Mouse (Mus musculus) heart, embryonic 11.5 days (tissue): Measurements from ENCODE around the gene Enam. TPM values are rescaled to one million over a fixed set of nuclear protein-coding genes. Genes with fewer than 3 reads are reported as not detected.

ENCODE experiments used
- ATAC-seq: fragments of 200-750 bp; cut with Nextera tagmentation; replicated peaks from 2 replicates; pipeline ENCODE4 v1.8.0; 2017; ENCODE audit warnings: moderate library complexity; ENCODE audit not compliant: insufficient number of reproducible peaks, low FRiP score, low TSS enrichment
- H3K27ac ChIP-seq: fragments of 300-500 bp; sonication (generic); 2 replicates; pipeline ENCODE4 v1.5.1; 2014; ENCODE audit warnings: mild to moderate bottlenecking, low read depth, low read length
- H3K27me3 ChIP-seq: fragments of 300-500 bp; sonication (generic); 2 replicates; pipeline ENCODE4 v1.6.1; 2014; ENCODE audit warnings: mild to moderate bottlenecking, low read length, mixed read lengths; ENCODE audit not compliant: control insufficient read depth, insufficient read depth
- H3K36me3 ChIP-seq: fragments of 300-500 bp; sonication (generic); 2 replicates; pipeline ENCODE4 v1.6.1; 2014; ENCODE audit warnings: mild to moderate bottlenecking, low read length, moderate library complexity, mixed read lengths; ENCODE audit not compliant: control insufficient read depth, insufficient read depth
- H3K4me1 ChIP-seq: fragments of 300-500 bp; sonication (generic); 2 replicates; pipeline ENCODE4 v1.6.1; 2014; ENCODE audit warnings: low read length; ENCODE audit not compliant: control insufficient read depth, insufficient read depth
- H3K4me2 ChIP-seq: fragments of 300-500 bp; sonication (generic); 2 replicates; pipeline ENCODE4 v1.6.1; 2014; ENCODE audit warnings: mild to moderate bottlenecking, moderate library complexity
- H3K4me3 ChIP-seq: fragments of 300-500 bp; sonication (generic); 2 replicates; pipeline ENCODE4 v1.5.1; 2014; ENCODE audit warnings: low read depth, low read length
- H3K9ac ChIP-seq: fragments of 300-500 bp; sonication (generic); 2 replicates; pipeline ENCODE4 v1.6.1; 2014; ENCODE audit warnings: mild to moderate bottlenecking, low read depth, low read length, moderate library complexity
- H3K9me3 ChIP-seq: fragments of 300-500 bp; sonication (generic); replicated peaks from 2 replicates; pipeline ENCODE4 v1.6.1; 2016; ENCODE audit warnings: low read length; ENCODE audit not compliant: control insufficient read depth
- WGBS: fragments of 180-500 bp; shearing (Covaris S2); extraction: QIAGEN DNeasy Blood & Tissue Kit; methylation state at CpG from one replicate; pipeline ENCODE4 v1.1.7; 2014; ENCODE audit not compliant: insufficient replicate concordance; 5-methylcytosine and 5-hydroxymethylcytosine counted together
- polyA plus RNA-seq: library from polyadenylated mRNA; unstranded; fragments of >200 nt; fragmentation: Nextera tagmentation; extraction: Ambion mirVana; gene quantifications from 2 replicates; pipeline ENCODE4 v1.2.1, GENCODE M21; 2014

Gene Enam
- not detected in 2 replicates for polyA plus RNA-seq

- no peaks in the 10 kb centered on the region for H3K9me3 ChIP-seq
Measured at GRCm38 (mm10) chr5:88487675-88488074, at the start of gene Enam. Gene Enam (plus strand): TSS chr5:88487975.

GRCm38 (mm10) chr5:88455691-88456090 lies 32.1 kb upstream of the Enam start, which contains the start of gene Ambn:
Gene Ambn (plus strand): TSS chr5:88455991.
- no peak for ATAC-seq
- WGBS: 77% methylated on average over 3 of the region's 3 CpGs
- H3K4me2 ChIP-seq: no peak within 1 kb of the TSS
- H3K9ac ChIP-seq: no peak within 1 kb of the TSS
- no peaks in the 10 kb centered on the region for H3K4me1 ChIP-seq
- H3K27me3 ChIP-seq: no peaks in the 10 kb centered on the region
- H3K27ac ChIP-seq: no peak within 1 kb of the TSS
- H3K36me3 ChIP-seq: no peaks in the 10 kb centered on the region
- H3K9me3 ChIP-seq: no peaks in the 10 kb centered on the region
- no peak within 1 kb of the TSS for H3K4me3 ChIP-seq

More at GRCm38 (mm10) chr5:88487675-88488074, at the start of gene Enam:
- no peaks in the 10 kb centered on the region for H3K36me3 ChIP-seq
- no peak within 1 kb of the TSS for H3K4me2 ChIP-seq
- ATAC-seq: no peak
- H3K27ac ChIP-seq: no peak within 1 kb of the TSS
- no peaks in the 10 kb centered on the region for H3K27me3 ChIP-seq
- no peak within 1 kb of the TSS for H3K4me3 ChIP-seq
- H3K9ac ChIP-seq: no peak within 1 kb of the TSS
- no peaks in the 10 kb centered on the region for H3K4me1 ChIP-seq

GRCm38 (mm10) chr5:88467471-88467870 lies 20.3 kb upstream of the Enam start:
- H3K4me1 ChIP-seq: no peaks in the 10 kb centered on the region
- H3K9ac ChIP-seq: no peak overlapping the region
- H3K4me3 ChIP-seq: no peak overlapping the region
- ATAC-seq: no peak
- H3K9me3 ChIP-seq: no peaks in the 10 kb centered on the region
- no peak overlapping the region for H3K27ac ChIP-seq
- H3K36me3 ChIP-seq: no peaks in the 10 kb centered on the region
- 84% methylated on average over 2 of the region's 2 CpGs for WGBS
- no peak overlapping the region for H3K4me2 ChIP-seq
- H3K27me3 ChIP-seq: no peaks in the 10 kb centered on the region

- H3K27me3 ChIP-seq: no peaks in the 10 kb centered on the region
- WGBS: 78% methylated on average over 4 of the region's 4 CpGs
Measured at GRCm38 (mm10) chr5:88468807-88469704, 18.7 kb upstream of the Enam start.

GRCm38 (mm10) chr5:88489004-88489403 lies 1.2 kb downstream of the Enam start:
- H3K9ac ChIP-seq: no peak overlapping the region
- no peak for ATAC-seq
- H3K27ac ChIP-seq: no peak overlapping the region
- H3K36me3 ChIP-seq: no peaks in the 10 kb centered on the region
- no peaks in the 10 kb centered on the region for H3K27me3 ChIP-seq
- no peaks in the 10 kb centered on the region for H3K9me3 ChIP-seq
- H3K4me1 ChIP-seq: no peaks in the 10 kb centered on the region
- WGBS: 61% methylated on average over 2 of the region's 2 CpGs
- H3K4me2 ChIP-seq: no peak overlapping the region
- H3K4me3 ChIP-seq: no peak overlapping the region

More at GRCm38 (mm10) chr5:88468807-88469704, 18.7 kb upstream of the Enam start:
- Histone ChIP-seq H3K36me3 (no peaks in the 10 kb centered on the region), H3K27ac (no peak overlapping the region), H3K4me2 (no peak overlapping the region), H3K9ac (no peak overlapping the region), H3K4me3 (no peak overlapping the region), H3K4me1 (no peaks in the 10 kb centered on the region), H3K9me3 (no peaks in the 10 kb centered on the region)
- ATAC-seq: no peak

- no peaks in the 10 kb centered on the region for H3K27me3 ChIP-seq
- ATAC-seq: no peak
- no peak overlapping the region for H3K9ac ChIP-seq
- no peaks in the 10 kb centered on the region for H3K4me1 ChIP-seq
- no peak overlapping the region for H3K4me2 ChIP-seq
- H3K9me3 ChIP-seq: no peaks in the 10 kb centered on the region
- H3K4me3 ChIP-seq: no peak overlapping the region
- no peak overlapping the region for H3K27ac ChIP-seq
- H3K36me3 ChIP-seq: no peaks in the 10 kb centered on the region
- WGBS: 80% methylated on average over 5 of the region's 5 CpGs
Measured at GRCm38 (mm10) chr5:88491111-88491510, 3.3 kb downstream of the Enam start.

- no peak for ATAC-seq
- Histone ChIP-seq H3K4me1 (no peaks in the 10 kb centered on the region), H3K27ac (no peak overlapping the region), H3K4me2 (no peak overlapping the region), H3K9ac (no peak overlapping the region), H3K4me3 (no peak overlapping the region), H3K36me3 (no peaks in the 10 kb centered on the region), H3K27me3 (no peaks in the 10 kb centered on the region), H3K9me3 (no peaks in the 10 kb centered on the region)
- WGBS: 86% methylated on average over 3 of the region's 3 CpGs
Measured at GRCm38 (mm10) chr5:88499781-88500180, 12.0 kb downstream of the Enam start.

- no peaks in the 10 kb centered on the region for H3K4me1 ChIP-seq
- no peak overlapping the region for H3K27ac ChIP-seq
- no peaks in the 10 kb centered on the region for H3K27me3 ChIP-seq
- no peaks in the 10 kb centered on the region for H3K36me3 ChIP-seq
- no peak for ATAC-seq
- H3K9me3 ChIP-seq: no peaks in the 10 kb centered on the region
- no peak overlapping the region for H3K9ac ChIP-seq
- WGBS: 64% methylated on average over 1 of the region's 1 CpGs
- no peak overlapping the region for H3K4me2 ChIP-seq
- H3K4me3 ChIP-seq: no peak overlapping the region
Measured at GRCm38 (mm10) chr5:88508555-88508954, 20.8 kb downstream of the Enam start.

- Histone ChIP-seq H3K4me2 (no peak overlapping the region), H3K27me3 (no peaks in the 10 kb centered on the region), H3K9ac (no peak overlapping the region), H3K27ac (no peak overlapping the region), H3K4me1 (no peaks in the 10 kb centered on the region), H3K4me3 (no peak overlapping the region), H3K36me3 (no peaks in the 10 kb centered on the region), H3K9me3 (no peaks in the 10 kb centered on the region)
- 77% methylated on average over 1 of the region's 1 CpGs for WGBS
- no peak for ATAC-seq
Measured at GRCm38 (mm10) chr5:88508990-88509389, 21.2 kb downstream of the Enam start.
